Mouse (Mus musculus): ENCODE measurements around the gene Fggy.

DNA sequence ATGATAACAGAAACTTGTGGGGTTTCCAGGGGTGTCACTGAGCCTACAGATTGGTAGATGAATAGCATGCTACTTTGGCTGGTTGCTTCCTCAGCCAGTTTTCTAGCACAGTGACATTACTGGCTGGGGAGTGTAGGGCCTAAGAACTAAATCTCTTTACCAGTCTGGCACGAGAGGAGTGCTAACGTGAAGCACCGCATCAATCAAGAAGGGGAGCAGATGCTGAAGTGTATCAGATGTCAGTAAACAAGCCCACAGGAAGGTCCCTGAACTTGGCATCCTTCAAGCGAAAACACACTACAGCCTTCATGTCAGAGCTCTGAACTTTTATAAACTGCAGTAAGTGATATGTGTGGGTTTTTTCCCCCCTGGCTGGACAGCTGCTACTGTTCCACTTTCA is 303.8 kb downstream of the Fggy start:
- TF ChIP-seq CTCF (IDR thresholded peaks at IDR 0.05; ENCODE audit: control insufficient read depth, insufficient read depth, insufficient read length) (no peak), CEBPB (IDR thresholded peaks at IDR 0.05; ENCODE audit: low read depth) (no peak), MAX (IDR thresholded peaks at IDR 0.05) (no peak), FOSL1 (IDR thresholded peaks at IDR 0.05; ENCODE audit: insufficient read depth, low read length, poor library complexity, severe bottlenecking) (no peak), USF1 (IDR thresholded peaks at IDR 0.05; ENCODE audit: low read depth) (no peak), MYOD1 (IDR thresholded peaks at IDR 0.05; ENCODE audit: control insufficient read depth, insufficient read length, low read depth) (peak; percentile 39), MYOG (IDR thresholded peaks at IDR 0.05; ENCODE audit: control insufficient read depth, extremely low read depth, insufficient read length) (no peak)
